22 mouse cellular contexts compared by ENCODE assay signal in the genomic region with DNA sequence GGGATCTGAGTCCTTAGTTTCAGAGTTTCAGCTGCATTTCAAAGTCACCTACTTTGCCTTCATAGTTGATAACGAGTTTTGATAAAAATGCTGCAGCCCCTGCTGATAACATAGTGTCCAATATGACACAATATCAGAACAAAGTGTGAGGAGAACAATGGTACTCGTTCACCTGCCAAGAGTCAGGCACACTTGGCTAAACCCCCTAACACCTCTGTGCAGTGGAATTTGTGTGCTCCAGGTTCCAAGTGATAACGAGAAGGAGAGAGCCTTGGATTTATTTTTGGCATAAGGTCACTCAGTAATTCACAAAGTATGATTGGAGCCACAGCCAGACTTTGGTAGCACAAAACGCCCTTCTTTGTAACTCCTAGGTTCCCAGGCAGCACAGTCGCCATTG.
DNase-seq lines count a peak whose midpoint lies in the region; ATAC-seq lines count a peak whose summit lies in the region.
"Had no signal": no experiment of that assay in that cellular context is flagged by ENCODE, and none has a peak within 500 bp of the region (broad histone marks: within the 10 kb centered on the region; RNA-seq: fewer than 3 reads in every experiment).

No protein-coding gene starts in this region.

- H3K27me3 ChIP-seq in heart, embryonic 12.5 days (replicated peaks): no peaks in the 10 kb centered on the region
- H3K27me3 ChIP-seq in heart, embryonic 16.5 days (ENCODE audit: control insufficient read depth, insufficient read depth, low read length): no peaks in the 10 kb centered on the region
- H3K27me3 ChIP-seq in kidney, embryonic 14.5 days (ENCODE audit: control insufficient read depth, insufficient read depth, low read length): no peaks in the 10 kb centered on the region
- H3K27me3 ChIP-seq: forebrain, embryonic 13.5 days; intestine, embryonic 15.5 days had no signal

- H3K4me1 ChIP-seq in heart, embryonic 12.5 days (replicated peaks): peaks cover 8% of the 10 kb centered on the region
- H3K4me1 ChIP-seq in heart, embryonic 16.5 days (ENCODE audit: control insufficient read depth, insufficient read depth, low read length): peaks cover 10% of the 10 kb centered on the region
- no peaks in the 10 kb centered on the region for H3K4me1 ChIP-seq in kidney, embryonic 14.5 days (ENCODE audit: control insufficient read depth, insufficient read depth, low read length)
- H3K4me1 ChIP-seq: embryonic facial prominence, embryonic 10.5 days; forebrain, embryonic 13.5 days; intestine, embryonic 15.5 days had no signal

- no peak overlapping the region for H3K9ac ChIP-seq in heart, embryonic 12.5 days
- no peak overlapping the region for H3K9ac ChIP-seq in heart, embryonic 16.5 days (ENCODE audit: low read length)
- H3K9ac ChIP-seq in kidney, embryonic 14.5 days (ENCODE audit: low read depth, low read length): no peak overlapping the region
- H3K9ac ChIP-seq: forebrain, embryonic 13.5 days; forebrain, postnatal 0 days; hindbrain, embryonic 14.5 days; intestine, embryonic 15.5 days had no signal

- H3K27ac ChIP-seq in heart, embryonic 12.5 days (ENCODE audit: poor library complexity, severe bottlenecking): peak overlapping the region; percentile 64
- peak overlapping the region; percentile 81 for H3K27ac ChIP-seq in heart, embryonic 16.5 days (ENCODE audit: low read length)
- H3K27ac ChIP-seq in kidney, embryonic 14.5 days (ENCODE audit: low read depth, low read length): no peak overlapping the region
- H3K27ac ChIP-seq: embryonic facial prominence, embryonic 10.5 days; forebrain, embryonic 13.5 days; gastrocnemius, adult 2 months; hindbrain, embryonic 14.5 days; intestine, embryonic 15.5 days had no signal

- no peaks in the 10 kb centered on the region for H3K9me3 ChIP-seq in heart, embryonic 12.5 days (replicated peaks)
- H3K9me3 ChIP-seq in heart, embryonic 16.5 days (replicated peaks; ENCODE audit: control insufficient read depth, low read length): no peaks in the 10 kb centered on the region
- H3K9me3 ChIP-seq in kidney, embryonic 14.5 days (ENCODE audit: control insufficient read depth, low read length): no peaks in the 10 kb centered on the region
- H3K9me3 ChIP-seq: embryonic facial prominence, embryonic 10.5 days; forebrain, embryonic 13.5 days; intestine, embryonic 15.5 days had no signal

- no peak overlapping the region for H3K4me3 ChIP-seq in heart, embryonic 12.5 days
- no peak overlapping the region for H3K4me3 ChIP-seq in heart, embryonic 16.5 days (ENCODE audit: low read length)
- no peak overlapping the region for H3K4me3 ChIP-seq in kidney, embryonic 14.5 days (ENCODE audit: low read length)
- H3K4me3 ChIP-seq: embryonic facial prominence, embryonic 10.5 days; forebrain, embryonic 13.5 days; gastrocnemius, adult 2 months; intestine, embryonic 15.5 days had no signal

- peak overlapping the region; percentile 32; the same call in 1 of the 2 replicates for H3K4me2 ChIP-seq in heart, embryonic 12.5 days
- peak overlapping the region; percentile 31 for H3K4me2 ChIP-seq in heart, embryonic 16.5 days (ENCODE audit: low read depth, low read length)
- no peak overlapping the region for H3K4me2 ChIP-seq in kidney, embryonic 14.5 days (replicated peaks; ENCODE audit: low read depth, low read length)
- H3K4me2 ChIP-seq: forebrain, embryonic 13.5 days; hindbrain, embryonic 14.5 days; intestine, embryonic 15.5 days had no signal

- WGBS in heart, embryonic 12.5 days: 31% methylated on average over 5 of the region's 5 CpGs
- 32% methylated on average over 5 of the region's 5 CpGs for WGBS in heart, embryonic 16.5 days
- WGBS in kidney, embryonic 14.5 days: 76% methylated on average over 5 of the region's 5 CpGs

- ATAC-seq in heart, embryonic 12.5 days (ENCODE audit: insufficient number of reproducible peaks, low FRiP score): no peak
- peak; percentile 83 for ATAC-seq in heart, embryonic 16.5 days (replicated peaks; ENCODE audit: extremely low read depth, insufficient read depth, low FRiP score)
- no peak for ATAC-seq in kidney, embryonic 14.5 days (ENCODE audit: low FRiP score, low TSS enrichment)
- ATAC-seq: CD4-positive, CD25-positive, alpha-beta regulatory T cell, adult 4 months; forebrain, embryonic 13.5 days; forebrain, postnatal 0 days; intestine, embryonic 15.5 days had no signal

- H3K36me3 ChIP-seq in heart, embryonic 12.5 days: no peaks in the 10 kb centered on the region
- H3K36me3 ChIP-seq in heart, embryonic 16.5 days (ENCODE audit: control insufficient read depth, insufficient read depth): no peaks in the 10 kb centered on the region
- H3K36me3 ChIP-seq in kidney, embryonic 14.5 days (ENCODE audit: control insufficient read depth, insufficient read depth, low read length): no peaks in the 10 kb centered on the region
- H3K36me3 ChIP-seq: embryonic facial prominence, embryonic 10.5 days; G1E; intestine, embryonic 15.5 days had no signal

- intact Hi-C loops in heart, postnatal 25 days (cut with DNase I): loop anchor here (10.0 kb wide), 2 partner anchors 198 to 258 kb away; no protein-coding TSS in a partner anchor
- intact Hi-C loops in heart, postnatal 36 days (cut with DNase I): loop anchor here (5.0 kb wide), 1 partner anchor 261 kb away; no protein-coding TSS in a partner anchor

- DNase-seq in heart, adult 11 months: peak; percentile 95
- no peak for DNase-seq in heart, postnatal 25 days (ENCODE audit: low spot score)
- DNase-seq in heart, postnatal 36 days: peak; percentile 15 to 29
- no peak for DNase-seq in thymus, postnatal 25 days
- DNase-seq in thymus, postnatal 10 days (ENCODE audit: low spot score in 2 of 2): no peak
- DNase-seq: adrenal gland, postnatal 14 days; B cell, adult 2 months; cerebellum, adult 11-12 months; cerebellum, adult 9-10 months; cerebellum, postnatal 36 days; forebrain, postnatal 0 days; gastrocnemius, adult 2 months; gastrocnemius, postnatal 36 days had no signal

Comparison
In these comparisons a context has a peak if more than half of its experiments do, and no peak if none do; other contexts are left out.
1. DNase-seq: peak in heart, adult 11 months (single experiment) and heart, postnatal 36 days (2 of 2); none in heart, postnatal 25 days (single experiment), thymus, postnatal 25 days (single experiment) and thymus, postnatal 10 days (0 of 2).